Mouse (Mus musculus) brain, embryonic 14.5 days (tissue): ENCODE data around the gene 1700020D05Rik. TPM values are rescaled to one million over a fixed set of nuclear protein-coding genes. Genes with fewer than 3 reads are reported as not detected.
"Not testable (repeated sequence)": the region's sequence is repeated elsewhere in the genome, so short reads cannot be mapped to it uniquely, and the experiment has no call there.

Experiments
- DNase-seq: peaks from one replicate; pipeline ENCODE4 v3.0.0-alpha.2; 2011; ENCODE audit warnings: low read depth
- CTCF ChIP-seq: fragments of 200-500 bp; IDR thresholded peaks from 2 replicates; pipeline ENCODE4 v1.5.1; 2012; ENCODE audit warnings: inconsistent platforms, mild to moderate bottlenecking, moderate library complexity, borderline replicate concordance; ENCODE audit not compliant: insufficient read depth, insufficient read length; ENCODE audit errors: extremely low read depth
- POLR2A ChIP-seq: fragments of 200-500 bp; IDR thresholded peaks from 2 replicates; pipeline ENCODE4 v1.6.1; 2012; ENCODE audit warnings: mild to moderate bottlenecking, inconsistent platforms, borderline replicate concordance; ENCODE audit not compliant: poor library complexity, insufficient read depth, insufficient read length, severe bottlenecking; ENCODE audit errors: extremely low read depth
- polyA plus RNA-seq: library from polyadenylated mRNA; depleted of rRNA; stranded (reverse); fragments of >200 nt; gene quantifications from 2 replicates; pipeline ENCODE4 v1.2.3, GENCODE M21; 2012

Gene 1700020D05Rik
- polyA plus RNA-seq, 1 experiment, result 4.7 TPM

DNA sequence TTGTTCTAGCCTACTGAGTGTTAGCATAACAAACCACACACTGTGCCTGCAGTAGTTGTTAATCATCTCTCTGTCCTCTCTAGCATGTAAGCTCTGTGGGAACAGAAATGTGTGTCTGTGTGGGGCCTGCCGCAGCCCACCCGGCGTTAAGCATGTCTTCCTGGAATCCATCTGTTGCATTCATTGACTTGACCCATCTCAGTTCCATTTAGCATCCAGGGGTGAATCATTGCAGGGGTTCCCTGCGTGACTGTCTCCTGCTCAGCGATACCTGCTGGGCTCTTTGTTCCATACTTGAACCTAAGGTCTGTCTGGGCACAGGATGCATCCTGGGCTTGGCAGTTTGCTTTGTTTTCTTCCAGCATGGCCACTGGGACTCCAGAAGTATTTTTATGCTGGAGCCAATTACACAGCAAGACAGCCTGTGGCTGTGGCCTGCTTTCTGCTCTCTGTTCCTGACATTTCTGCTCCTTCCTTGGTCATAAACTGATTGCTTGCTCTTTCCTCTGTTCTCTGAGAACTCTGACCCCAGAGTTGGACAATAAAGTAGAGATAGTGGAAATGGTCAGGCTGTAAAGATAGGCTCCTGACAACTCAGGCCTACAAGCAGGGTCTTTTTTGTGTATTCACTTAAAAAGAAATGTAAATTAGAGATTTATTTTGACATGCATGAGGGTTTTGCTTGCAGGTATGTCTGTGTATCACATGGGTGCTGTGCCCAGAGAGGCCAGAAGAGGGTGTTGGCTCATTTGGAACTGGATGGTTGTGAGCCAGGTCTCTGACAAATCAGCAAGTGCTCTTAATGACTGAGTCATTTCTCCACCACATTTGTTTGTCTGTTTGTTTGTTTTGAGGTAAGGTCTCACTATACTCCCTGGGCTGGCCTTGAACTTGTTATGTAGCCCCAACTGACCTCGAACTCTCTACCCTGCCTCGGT is 12.5 kb upstream of the 1700020D05Rik start:
- TF ChIP-seq CTCF, result no peak
- TF ChIP-seq POLR2A, result no peak
- no peak for DNase-seq

DNA sequence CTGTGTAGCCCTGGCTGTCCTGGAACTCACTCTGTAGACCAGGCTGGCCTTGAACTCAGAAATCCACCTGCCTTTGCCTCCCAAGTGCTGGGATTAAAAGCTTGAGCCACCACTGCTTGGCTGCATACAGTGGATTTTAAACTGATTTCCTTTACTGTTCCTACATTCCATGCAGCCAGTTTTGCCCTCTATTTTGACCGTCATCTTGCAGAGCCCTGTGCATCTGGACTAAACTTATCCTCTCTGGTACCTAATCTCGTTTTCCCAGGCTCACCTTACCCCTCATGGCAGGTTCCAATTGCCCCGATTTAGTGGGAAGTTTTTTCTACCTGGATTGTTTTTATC is 9.4 kb upstream of the 1700020D05Rik start:
- no peak for DNase-seq
- TF ChIP-seq CTCF, result no peak
- no peak for TF ChIP-seq POLR2A

DNA sequence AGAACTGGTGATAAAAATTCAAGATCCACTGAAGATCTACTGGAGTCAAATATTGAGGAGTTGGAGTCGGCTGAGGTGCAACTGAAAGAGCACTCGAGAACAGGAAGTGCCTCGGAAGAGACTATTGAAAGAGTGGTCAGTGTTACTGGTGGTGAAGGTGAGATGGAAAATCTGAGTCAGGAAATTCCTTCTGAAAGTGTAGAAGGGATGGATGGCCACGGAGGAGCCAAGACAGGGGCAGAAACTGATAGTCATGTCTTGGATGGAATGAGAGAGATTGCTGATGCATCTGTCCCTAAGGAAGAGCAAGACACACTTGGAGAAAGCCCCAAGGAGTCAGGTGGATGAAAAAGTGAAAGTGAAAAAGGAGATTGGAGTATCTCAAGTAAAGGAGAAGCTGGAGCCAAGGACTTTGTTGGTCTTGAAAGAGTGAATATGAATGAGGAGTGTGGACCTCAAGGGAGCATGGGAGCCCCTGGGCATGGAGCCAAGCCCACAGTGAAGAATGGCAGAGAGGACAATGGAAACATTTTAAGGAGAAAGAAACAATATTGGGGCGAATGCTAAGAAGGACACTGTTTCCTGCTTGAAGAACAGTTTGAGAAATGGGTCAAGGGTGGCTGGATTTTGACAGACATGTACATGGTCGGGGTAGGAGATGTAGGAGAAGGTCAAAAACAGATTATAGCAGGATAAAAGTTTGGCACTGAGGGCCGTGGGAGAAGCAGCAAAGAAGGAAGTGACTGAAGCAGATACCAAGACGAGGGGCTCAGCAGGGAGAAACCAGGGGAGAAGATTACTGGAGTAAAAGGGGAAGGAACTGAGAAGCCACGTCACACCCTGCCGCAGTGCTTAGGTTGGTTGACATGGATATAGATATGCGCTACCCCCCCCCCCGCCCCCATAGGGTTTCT is 8.8 kb upstream of the 1700020D05Rik start:
- no peak for TF ChIP-seq CTCF
- TF ChIP-seq POLR2A, result no peak
- peak; percentile 55 for DNase-seq

DNA sequence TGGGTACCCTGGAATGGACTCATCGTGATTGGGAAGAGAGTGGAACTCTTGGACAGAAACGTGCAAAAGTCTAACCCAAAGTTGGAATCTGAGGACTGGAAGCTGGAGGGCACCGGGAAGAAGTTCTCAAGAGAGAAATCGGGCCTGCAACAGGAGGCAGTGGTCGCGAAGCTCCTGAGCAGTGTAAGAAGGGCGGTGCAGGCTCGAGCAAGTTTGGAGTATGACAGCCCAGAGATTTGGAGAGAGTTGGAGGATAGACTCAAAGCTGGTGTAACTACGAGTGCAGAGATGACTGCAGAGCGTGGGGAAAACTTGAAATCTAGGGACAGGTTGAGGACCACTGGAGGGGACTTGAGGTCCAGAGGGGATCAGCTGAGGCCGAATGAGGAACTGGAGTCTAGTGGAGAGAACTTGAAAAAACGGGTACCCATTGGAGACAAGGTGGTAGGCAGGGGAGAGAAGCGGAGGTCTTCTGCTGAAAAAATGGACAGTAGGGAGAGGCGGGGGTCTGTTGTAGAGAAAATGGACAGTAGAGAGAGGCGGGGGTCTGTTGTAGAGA is 7.6 kb upstream of the 1700020D05Rik start:
- TF ChIP-seq POLR2A (no peak), CTCF (no peak)
- DNase-seq, result no peak

DNA sequence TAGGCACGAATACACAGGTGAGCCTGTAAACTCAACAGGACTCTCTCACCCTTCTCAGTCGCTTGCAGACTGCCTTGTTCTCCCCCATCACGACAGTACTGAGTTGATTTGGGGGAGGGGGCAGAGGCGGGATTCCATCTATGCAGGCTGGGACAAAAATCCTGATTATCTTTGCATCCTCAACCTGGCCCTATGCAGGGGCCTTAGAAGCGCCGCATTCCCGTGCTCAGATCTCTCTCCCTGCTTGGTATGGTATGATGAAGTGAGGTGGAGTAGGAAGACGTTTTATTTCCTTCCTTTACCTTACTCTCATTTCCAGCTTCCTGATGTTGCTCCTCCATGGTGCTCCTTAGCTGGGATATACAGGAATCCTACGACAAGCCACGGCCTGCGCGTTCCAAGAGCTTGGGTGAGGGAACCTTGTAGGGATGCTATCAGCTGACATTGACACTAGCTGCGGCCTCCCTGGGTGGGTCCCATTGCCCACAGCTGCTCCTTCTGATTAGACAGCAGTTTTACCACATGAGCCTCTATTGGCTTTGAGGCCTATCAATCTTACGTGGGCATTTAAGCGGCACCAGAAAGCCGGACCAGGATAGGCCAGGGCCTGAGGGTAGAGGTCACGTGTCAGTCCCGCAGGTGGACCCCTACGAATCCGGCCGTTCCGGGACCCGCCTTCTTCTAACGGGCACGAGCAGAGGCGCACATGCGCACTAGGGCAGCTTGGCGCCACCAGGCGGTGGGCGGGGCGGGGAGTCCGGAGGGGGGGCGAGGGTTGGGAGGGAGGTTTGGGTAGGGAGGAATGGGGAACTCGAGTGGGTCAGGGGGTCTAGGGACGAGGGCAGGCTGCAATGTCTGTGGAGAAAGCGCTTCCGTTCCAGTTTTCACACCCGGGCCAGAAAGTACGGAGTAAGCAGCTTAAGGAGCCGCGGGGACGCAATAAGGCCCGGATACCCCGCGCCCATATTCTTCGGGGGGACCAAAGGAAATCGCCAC is 6.7 kb upstream of the 1700020D05Rik start, which contains the start of gene Snx32:
TSS of gene Snx32 (minus strand) at position 508 of the 996 bp plus-strand sequence.
- TF ChIP-seq CTCF, result peak; percentile 18; the same call in 1 of the 2 replicates
- peak; percentile 44; the same call in 1 of the 2 replicates for TF ChIP-seq POLR2A

DNA sequence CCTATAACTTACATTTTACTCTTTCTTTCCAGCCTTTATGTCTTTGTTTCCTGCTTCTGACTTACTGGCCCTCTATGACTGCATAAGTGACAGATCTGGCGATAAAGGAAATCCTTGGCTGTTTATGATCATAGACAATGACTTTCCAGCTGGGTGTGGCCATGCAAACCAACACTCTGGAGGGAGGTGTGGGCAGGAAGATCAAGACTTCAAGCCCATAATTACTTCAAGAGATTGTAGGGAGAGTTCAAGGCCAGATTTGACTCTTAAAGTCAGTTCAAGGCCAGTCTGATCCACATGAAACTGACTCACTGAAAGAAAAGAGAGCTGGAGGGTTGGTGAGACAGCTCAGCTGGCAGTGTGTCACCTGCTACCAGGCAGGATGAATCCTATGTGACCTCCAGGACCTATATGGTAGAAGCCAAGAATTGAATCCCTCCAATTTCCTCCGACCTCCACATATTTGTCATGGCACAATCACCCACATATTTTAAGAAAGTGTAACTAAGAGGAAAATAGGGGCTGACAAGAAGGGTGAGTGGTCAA is 3.2 kb downstream of the 1700020D05Rik start:
- no peak for TF ChIP-seq CTCF
- TF ChIP-seq POLR2A, result no peak
- DNase-seq, result no peak

More for the DNA sequence above, 6.7 kb upstream of the 1700020D05Rik start, which contains the start of gene Snx32:
- DNase-seq, result peak; percentile 100

DNA sequence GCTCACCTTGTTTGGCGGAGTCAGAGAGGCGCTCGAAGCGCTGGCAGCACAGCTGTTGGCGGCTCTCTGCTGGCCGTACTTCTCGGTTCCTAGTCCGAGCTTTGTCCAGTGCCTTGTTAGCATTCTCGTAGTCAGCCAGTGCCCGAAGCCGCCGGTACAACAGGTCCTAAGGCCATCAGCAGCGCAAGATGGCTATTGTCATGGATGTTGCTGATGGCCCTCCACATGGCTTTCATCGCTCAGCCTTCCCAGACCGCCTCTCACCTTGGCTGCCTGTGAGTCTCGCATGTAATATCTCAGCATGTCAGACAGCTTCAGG is 7.6 kb downstream of the 1700020D05Rik start:
- no peak for DNase-seq
- TF ChIP-seq CTCF, result no peak

DNA sequence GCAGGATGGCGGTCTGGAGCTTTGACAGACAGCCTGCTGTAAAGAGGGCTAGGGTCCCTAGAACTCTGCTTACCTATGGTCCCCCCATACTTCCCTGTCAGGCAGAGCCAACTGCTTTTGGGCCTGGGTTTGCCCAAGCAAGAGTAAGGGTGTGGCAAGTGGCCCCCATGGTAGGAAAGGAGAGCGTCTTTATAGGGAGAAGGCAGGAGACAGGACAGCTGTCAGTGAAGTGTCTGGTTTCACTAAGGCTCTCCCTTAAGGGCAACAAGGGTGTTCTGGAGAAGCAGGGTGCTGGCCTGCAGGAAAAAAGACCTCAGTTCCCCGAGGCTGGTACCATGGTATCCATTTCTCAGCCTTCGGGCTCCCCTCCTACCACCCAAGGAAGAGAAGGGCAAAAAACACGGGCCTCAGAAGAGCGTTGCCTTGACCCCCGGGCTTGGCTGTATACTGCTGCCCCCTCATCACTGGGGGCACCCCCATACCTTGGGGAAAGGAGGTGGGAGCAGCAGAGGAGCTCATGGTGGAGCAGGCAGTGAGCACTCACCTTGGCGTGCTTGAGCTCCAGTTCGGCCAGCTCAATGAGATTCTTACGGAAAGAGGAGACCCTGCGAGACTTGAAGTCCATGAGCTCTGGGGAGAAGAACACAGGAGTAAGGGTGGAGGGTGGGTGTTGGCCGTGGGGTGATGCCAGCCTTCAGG is 8.1 kb downstream of the 1700020D05Rik start:
- TF ChIP-seq CTCF (no peak), POLR2A (no peak)
- DNase-seq, result no peak

DNA sequence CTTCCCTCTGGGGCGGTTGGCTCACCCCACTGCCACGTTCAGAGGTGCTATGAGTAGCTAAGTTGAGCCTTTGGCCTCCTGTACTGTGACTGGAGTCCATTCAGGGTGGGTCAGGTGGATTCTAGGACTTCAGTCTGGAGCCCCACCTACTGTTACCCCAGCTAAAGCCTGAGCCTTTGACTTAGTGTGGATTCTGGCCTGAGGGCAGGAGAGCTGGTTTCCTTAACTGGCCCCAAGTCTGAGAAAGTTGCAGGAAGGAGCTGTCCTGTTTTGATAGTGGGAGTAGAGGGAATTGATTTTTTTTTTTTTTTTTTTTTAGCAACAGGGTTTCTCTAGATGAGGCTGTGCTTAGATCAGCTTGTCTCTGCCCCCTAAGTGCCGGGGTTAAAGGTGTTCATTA is 9.3 kb downstream of the 1700020D05Rik start:
- TF ChIP-seq CTCF, result no peak
- no peak for TF ChIP-seq POLR2A
- no peak for DNase-seq

DNA sequence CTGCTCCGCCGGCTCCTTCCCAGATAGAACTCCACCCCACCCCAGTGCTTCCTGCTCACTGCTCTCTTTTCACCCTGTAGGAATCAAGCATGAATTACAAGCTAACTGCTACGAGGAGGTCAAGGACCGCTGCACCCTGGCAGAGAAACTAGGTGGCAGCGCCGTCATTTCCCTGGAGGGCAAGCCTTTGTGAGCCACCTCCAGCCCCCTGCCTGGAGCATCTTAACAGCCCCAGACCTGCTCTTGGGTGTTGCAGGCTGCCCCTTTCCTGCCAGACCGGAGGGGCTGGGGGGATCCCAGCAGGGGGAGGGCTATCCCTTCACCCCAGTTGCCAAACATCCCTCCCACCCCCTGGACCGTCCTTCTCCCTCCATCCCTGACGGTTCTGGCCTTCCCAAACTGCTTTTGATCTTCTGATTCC is 10.3 kb downstream of the 1700020D05Rik start:
- not testable (repeated sequence) for DNase-seq

DNA sequence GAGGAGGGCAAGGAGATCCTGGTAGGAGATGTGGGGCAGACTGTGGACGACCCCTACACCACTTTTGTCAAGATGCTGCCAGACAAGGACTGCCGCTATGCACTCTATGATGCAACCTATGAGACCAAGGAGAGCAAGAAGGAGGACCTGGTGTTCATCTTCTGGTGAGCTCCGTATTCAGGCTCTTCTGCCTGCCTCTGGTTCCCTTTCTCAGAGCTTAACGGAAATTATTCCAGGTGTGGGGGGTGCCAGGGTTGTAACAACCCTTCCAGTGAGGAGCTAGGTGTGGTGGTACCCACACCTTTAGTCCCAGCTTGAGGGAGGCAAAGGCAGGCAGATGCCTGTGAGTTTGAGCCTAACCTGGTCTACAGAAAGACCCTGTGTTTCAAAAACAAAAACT is 10.9 kb downstream of the 1700020D05Rik start:
- DNase-seq, result no peak
- TF ChIP-seq CTCF (no peak), POLR2A (no peak)
